Mouse (Mus musculus): ENCODE measurements around the gene Atad3a.
"Not testable (repeated sequence)": the region's sequence is repeated elsewhere in the genome, so short reads cannot be mapped to it uniquely, and the experiment has no call there.

The Atad3a gene

DNA sequence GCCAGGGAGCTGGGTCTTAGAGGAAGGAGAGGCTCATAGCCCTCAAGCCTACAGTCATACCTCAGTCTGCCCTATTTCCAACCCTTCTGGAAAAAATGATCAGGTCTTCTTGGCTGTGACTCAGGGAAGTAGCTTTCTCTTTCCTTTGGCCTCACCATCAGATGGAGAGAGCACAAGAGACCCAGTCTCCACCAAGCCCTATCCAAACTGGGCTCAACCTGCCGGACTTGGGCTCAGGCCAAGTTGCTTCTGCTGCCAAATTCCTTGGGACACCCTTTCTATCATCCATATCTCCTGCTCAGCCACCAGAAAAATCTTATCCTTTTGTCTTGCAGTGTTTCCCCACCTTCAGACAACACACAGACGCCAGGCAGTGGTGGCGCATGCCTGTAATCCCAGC lies 15.0 kb upstream of the Atad3a start:
- no peak for ATAC-seq (ENCODE audit: insufficient number of reproducible peaks, low FRiP score, low TSS enrichment)

DNA sequence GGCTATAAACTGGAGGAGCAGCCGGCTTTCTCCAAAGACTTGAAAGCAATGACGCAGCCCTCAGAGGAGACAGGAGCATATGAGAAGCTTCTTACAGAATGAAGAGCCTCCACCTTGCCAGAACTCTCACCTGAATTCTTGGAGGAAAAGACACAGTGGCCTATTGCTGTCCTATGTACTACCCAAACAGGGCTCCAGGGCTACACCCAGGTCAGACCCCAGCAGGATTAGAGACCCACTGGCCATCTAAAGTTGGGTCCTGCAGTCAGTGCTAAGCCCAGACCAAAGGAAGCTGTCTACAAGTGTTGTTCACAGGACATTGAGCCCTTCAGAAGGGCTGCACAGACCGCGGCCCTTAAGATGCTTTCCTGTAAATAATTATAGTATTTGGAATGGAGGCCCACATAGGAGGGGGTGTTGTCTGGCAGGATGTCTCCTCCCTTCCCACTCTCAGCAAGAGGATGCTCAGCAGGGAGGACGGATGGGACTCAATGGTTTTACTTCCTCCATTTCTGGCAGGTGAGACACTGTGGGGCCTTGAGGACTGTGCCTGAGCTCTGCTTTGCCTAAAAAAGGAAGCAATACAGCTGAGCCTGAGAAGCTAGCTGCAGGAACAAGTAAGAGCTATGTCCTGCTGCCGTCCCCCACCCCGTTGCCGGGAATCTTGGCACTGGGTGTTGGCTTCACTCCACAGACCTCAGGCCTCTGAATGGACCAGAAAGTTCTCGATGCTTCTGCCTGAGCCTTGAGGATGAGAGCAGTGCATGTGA lies 14.3 kb upstream of the Atad3a start:
- ATAC-seq (ENCODE audit: insufficient number of reproducible peaks, low FRiP score, low TSS enrichment) = no peak

DNA sequence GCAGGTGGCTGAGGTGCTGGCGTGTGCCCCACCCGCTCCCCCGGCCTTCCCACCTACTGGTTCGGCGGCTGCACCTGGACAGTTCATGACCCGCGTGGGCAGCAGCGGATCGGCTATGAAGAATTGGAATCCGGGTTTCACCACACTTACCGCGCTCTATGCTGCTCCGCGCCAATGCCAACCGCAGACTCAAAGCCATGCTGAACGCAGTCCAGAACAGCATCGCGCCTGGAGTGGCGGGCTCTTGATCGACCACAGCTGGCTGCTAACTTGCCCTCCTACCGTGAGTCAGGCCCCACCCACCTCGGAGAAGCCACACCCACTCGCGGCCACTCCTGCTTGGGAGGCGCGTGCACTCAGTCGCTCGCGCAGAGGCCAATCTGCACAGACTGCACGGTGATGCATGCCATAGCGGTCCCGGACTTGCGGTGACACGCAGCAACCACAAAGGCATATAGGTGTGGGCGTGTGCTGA lies 13.4 kb upstream of the Atad3a start, which contains the start of gene Vwa1:
Vwa1 (minus strand) TSS at position 419 of the 475 bp plus-strand sequence.
- peak; percentile 54; the same call in 1 of the 2 replicates for ATAC-seq (ENCODE audit: insufficient number of reproducible peaks, low FRiP score, low TSS enrichment)

DNA sequence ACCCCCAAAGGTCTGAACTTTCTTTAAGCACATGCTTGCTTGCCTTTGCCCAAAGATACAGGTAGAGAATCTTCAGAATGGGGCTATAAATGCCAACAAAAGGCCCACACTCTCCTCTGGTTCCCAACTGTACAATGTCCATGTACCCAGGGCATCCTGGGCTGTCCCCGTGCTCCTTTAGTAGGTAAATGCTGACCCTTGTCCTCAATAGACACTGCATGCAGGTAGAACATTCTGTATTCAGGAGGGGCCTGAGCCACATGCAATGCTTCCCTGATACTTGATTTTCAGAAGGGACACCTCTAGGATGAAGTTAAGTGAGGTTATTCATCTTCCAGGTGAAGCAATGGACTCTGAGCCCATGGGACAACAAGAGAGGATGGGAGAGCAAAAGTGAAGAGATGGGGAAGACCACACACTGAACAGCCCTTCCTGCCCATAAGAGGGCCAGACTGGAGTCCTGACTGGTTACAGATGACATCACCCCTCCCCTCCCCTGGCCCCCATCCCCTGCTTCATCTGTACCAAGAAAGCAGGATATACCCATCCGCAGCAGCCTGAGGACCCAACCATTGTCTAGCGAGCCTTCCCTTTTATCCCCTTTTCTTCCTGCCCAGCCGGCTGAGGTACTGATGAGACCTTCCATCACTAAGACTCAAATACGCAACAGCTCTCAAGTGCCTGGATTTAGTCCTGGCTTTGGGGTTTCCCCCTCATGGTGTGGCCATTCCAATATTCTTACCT lies 12.6 kb upstream of the Atad3a start:
- no peak for ATAC-seq (ENCODE audit: insufficient number of reproducible peaks, low FRiP score, low TSS enrichment)

DNA sequence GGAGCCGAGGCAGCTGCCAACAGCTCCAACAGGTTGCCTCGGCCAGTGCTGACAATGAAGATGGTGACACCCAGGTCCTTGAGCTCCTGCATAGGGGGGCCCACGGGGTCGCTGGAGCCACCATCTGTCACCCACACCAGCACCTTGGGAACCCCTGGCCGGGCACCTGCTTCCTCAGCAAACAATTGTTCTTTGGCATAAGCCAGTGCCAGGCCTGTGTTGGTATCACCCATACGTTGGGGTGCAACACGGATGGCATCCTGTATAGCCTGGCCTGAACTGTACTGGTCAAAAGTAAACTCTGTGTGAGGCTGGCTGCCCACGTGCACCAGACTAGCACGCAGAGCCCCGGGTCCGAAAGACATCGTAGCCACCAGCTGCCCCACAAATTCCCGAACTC lies 11.9 kb upstream of the Atad3a start:
- no peak for ATAC-seq (ENCODE audit: insufficient number of reproducible peaks, low FRiP score, low TSS enrichment)

DNA sequence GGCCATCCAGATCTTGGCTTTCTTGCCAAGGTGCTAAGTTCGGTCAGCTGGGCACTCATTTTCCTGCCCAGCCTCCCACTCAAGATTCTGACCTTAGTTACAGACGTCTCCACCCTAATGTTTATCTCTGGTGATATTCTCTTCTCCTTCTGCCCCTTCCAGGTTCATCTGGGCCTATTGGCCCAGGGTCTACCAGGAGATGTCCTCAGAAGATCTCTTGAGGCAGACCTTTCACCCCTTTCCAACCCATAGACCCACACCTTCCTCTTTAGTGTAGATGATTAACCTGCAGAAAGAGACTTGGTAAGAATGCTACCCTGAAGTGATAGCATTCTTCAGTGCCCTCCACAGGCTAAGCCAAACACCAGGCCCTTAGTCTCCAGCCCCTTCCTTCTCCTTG lies 10.8 kb upstream of the Atad3a start:
- no peak for ATAC-seq (ENCODE audit: insufficient number of reproducible peaks, low FRiP score, low TSS enrichment)

DNA sequence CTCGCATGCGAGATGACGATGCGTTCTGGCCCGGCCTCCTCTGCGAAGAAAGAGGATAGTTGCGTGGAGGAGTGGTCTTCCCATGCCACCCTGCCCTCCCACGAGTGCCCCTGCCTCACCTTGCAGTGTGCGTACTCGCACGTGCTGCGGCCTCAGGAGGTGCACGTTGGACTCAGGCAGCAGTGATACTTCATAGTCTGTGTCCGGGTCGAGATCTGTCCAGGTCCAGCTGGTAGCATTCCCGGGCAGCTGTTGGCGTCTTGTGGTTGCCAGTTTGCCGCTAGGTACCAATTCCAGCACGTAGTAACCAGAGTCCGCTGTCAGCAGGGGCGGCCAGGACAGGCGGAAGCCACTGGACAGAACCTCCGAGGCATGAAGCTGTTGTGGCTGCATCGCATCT lies 9.7 kb upstream of the Atad3a start:
- no peak; the same call in 1 of the 2 replicates for ATAC-seq (ENCODE audit: insufficient number of reproducible peaks, low FRiP score, low TSS enrichment)

DNA sequence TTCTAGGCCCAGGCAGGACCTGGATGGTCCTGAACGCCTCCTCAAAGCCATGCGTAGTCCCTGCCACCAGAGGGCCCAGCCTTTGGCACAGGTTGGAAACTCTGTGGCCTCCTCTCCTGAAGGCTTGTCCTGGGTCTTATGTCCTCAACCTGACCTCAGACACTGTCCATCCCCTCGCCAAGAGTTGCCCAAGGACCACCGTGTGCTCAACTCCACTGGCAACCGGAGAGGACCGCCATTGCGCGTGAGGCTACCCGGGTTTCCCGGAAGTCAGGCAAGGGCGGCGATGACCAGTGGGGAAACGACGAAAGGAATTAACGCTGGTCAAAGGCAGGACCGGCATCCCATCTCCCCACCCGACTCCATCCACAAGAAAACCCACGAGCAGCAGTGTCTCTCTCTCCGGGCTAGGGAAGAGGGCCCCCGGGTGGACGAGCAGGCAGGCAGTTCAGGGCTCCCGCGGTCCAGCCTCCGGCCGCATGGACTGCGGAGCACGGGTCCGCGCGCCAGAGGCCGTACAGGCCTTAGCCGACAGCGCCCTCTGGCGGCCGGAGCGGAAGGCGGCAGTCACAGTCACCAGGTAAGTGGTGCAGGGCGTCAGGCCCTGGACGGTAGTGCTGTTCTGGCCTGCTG lies 9.1 kb upstream of the Atad3a start:
- ATAC-seq (ENCODE audit: insufficient number of reproducible peaks, low FRiP score, low TSS enrichment) = peak; percentile 75

DNA sequence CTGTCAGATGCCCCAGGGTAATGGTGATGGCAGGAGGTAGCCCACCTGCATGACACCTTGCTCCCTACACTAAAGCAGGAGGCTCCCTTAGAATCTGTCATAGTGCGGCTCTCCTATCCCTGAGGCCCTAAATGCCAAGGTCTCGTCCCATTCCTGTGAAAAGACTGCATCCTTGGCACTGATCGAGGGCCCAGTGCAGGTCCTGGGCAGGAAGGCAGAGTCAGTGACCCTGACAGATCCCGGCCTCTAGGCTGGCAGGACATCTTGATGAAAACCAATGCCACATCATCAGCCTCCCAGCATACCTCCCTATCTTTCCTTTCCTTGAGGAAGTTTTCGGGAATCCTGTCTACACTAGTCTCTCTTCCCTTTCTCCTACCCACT lies 8.6 kb upstream of the Atad3a start:
- no peak for ATAC-seq (ENCODE audit: insufficient number of reproducible peaks, low FRiP score, low TSS enrichment)

DNA sequence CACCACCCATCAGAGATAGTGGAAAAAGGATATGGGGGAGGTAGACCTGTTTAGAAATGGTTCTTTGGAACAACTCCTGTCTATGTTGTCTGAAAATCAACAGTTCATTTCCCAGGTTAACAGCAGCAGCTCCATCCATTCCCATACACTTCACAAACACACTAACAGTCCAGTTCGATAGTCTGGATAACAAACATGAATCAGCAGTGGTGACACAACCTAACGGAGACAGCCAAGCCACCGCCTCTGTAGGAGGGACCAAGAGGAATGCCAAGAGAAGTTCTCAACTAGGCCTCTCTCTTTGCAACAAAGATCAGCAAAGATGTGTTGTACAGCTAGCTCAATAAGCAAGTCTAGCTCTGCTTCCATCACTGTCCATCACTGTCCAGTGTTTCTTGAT lies 1.5 kb upstream of the Atad3a start:
- no peak for ATAC-seq (ENCODE audit: insufficient number of reproducible peaks, low FRiP score, low TSS enrichment)

DNA sequence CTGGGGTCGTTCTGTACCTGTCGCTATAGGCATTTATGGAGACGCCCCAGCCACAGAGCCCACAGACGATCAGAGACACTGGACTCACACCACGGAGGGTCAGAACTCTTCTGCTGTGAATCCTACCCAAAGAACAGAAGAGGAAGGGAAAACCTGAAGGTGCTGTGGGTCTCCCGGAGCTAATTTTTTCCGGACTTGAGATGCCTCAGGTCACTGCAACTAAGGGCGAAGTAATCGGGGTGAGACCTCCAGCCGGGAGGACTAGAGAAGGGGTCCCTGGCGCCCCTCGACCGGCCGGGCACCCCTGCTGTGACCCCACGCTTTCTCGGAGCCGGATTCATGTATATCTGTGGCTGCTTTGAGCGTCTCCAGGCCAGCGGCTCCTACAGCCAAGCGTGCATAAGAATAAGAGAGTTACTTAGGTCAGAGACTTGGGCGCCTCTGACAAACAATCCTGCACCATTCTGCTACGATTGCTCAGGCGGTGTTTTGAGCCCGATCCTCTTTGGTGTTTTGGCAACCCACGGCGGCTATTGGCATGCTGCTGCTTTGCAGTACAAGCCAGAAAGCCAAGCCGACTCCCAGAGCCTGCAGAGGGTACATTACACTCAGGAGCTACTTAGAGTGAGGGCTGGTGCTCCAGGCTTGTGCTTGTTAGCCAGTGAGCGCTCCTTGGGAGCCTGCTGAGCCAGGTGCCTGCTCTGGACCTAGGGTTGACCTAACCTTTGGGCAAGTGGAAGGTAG lies 635 bp upstream of the Atad3a start:
- no peak for ATAC-seq (ENCODE audit: insufficient number of reproducible peaks, low FRiP score, low TSS enrichment)

DNA sequence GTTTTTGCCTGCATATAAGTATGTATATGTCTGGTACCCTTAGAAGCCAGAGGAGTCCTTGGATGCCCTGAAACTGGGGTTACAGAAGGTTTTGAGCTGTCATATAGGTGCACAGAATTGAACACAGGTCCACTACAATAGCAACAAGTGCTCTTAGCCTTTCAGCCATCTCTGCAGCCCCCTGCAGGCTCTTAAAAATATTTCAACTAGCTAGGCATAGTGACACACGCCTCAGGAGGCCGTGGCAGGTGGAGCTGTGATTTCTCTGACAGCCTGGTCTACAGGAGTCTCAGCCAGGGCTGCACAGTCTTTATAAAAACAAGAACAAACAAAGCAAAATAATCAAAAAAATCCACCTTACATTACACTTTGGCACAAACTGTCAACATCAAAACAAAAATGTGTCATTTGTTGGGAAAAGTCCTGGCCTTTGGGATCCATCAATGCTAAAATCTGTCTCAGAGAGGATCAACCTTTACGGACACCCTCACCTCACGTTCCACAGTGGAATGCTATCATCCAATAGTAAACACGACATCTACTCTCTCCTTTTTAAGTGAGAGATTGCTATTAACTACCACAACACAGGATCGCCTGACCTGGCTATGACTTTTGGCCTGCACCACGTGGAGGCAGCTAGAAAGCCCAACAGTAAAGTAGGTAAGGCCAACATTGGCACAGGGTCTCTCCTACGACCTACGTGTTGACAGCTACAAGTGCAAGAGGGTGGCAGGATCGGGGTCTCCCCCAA lies 856 bp downstream of the Atad3a start:
- no peak for ATAC-seq (ENCODE audit: insufficient number of reproducible peaks, low FRiP score, low TSS enrichment)

DNA sequence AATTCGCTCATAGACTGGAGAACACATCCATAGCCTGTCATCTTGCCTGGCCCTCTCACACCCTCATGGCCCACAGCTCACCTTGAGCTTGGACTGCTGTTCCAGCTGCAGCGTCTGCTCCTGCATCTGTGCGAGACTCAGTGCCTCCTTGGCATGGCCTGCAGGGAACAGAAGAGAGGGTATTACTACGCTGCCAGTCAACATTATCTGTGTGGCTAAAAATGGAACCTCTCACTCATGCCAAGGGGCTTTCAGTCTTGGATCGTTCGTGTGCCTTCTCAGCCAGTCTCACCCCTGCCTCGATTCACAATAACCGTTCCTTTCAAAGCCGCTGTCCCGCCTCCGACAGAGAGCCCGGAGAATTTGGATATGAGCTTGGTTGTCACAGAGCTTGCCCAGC lies 3.9 kb downstream of the Atad3a start:
- ATAC-seq (ENCODE audit: insufficient number of reproducible peaks, low FRiP score, low TSS enrichment) = no peak

DNA sequence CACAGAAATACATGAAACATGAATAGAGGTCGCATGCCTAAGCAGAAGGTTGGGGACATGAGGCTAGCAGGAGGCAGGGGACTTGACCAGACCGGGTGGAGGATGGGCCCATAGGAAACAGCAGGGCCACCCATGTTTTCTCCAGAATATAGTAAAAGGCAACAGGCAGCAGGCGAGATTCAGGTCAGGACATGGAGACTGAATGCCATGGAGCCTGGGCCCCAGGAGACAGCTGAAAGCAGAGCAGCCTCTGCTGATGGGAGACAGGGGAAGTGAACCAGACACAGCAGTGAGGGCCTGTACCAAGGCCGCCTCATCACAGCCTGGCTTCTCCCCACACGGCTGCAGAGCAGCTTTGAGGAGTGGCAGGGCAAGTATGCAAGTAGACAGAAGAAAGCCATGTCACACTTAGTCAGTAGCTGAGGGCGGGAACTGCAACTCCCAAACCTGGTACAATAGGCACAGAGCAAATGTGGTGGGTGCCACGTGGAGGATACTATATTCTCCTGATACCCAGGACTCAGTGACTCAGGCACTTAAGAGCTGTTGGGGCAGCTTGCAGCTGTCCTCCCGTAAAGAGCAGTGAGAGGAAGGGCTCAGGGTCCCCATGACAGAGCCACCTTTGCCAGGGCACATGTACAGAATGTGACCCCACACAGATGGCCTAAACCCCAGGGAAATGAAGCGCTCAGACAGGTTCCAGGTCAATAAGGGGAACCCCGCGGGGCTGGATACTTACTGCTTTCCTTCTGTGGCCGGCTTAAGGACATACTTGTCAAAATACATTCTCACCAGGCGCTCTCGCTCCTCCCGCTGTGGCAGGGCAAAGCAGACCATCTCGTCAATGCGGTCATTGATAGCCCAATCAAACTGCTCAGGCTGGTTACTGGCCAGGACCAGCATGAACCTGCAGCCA lies 14.1 kb downstream of the Atad3a start:
- peak; percentile 33; the same call in 1 of the 2 replicates for ATAC-seq (ENCODE audit: insufficient number of reproducible peaks, low FRiP score, low TSS enrichment)

DNA sequence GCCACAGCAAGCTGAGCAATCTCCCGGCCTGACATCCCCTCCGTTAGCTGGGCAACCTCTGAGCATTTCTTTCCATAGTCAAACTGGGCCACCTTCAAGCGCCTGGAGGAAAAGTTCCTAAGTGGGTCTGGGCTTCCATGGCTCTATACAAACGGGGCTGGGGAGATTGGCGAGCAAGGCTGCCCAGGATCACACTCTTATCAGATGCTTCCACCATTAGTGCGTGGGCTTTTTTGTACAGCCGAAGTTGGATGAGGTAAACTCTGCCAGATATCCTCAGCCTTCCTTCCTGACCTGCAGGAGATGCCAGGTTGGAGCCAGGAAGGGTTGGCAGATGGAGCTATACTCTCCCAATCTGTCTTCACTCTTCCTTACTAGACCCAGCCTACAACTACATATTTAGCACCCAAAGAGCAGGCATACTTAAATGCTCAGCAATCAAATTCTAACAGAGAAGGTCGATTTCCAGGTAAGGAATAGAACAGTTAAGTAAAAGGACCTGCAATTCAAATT lies 14.8 kb downstream of the Atad3a start:
- ATAC-seq (ENCODE audit: insufficient number of reproducible peaks, low FRiP score, low TSS enrichment) = peak; percentile 62; the same call in 1 of the 2 replicates

DNA sequence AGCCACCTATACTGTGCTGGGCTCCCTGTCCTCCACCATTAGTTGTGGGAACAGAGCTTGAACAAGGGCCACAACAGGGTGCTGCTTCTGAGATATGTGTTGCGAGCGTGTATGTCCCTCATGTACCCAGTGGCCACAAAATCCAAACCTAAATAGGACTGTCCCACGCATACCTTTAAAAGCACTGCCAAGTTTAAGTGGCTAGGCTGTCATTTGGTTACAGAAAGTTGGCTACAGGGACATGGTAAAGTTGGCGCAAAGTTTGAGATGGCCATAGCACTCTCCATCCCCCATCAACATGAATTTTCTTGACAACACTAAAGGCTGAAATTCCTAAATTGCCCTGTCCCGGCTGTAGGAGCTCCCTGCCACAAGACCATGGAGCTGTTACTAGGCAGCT lies 15.8 kb downstream of the Atad3a start:
- ATAC-seq (ENCODE audit: insufficient number of reproducible peaks, low FRiP score, low TSS enrichment) = no peak

DNA sequence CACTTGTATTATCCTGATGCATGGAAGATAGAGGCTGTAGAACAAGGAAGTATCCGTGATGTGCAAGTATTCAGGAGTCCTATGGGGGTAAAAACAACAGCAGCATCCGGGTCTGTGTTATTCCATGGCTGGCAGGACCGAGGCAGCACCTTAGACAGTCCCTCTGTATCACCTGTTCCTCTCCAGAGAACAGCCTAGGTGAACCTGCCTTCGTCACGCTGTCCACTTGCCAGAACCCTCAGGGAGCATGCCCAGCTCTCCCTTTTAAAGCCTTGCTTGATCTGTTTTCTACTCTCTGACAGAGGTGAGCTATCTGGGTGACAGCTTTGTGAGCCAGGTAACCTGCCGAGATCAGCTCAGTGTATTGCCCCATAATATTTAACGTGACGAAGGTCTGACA lies 16.4 kb downstream of the Atad3a start:
- no peak for ATAC-seq (ENCODE audit: insufficient number of reproducible peaks, low FRiP score, low TSS enrichment)

DNA sequence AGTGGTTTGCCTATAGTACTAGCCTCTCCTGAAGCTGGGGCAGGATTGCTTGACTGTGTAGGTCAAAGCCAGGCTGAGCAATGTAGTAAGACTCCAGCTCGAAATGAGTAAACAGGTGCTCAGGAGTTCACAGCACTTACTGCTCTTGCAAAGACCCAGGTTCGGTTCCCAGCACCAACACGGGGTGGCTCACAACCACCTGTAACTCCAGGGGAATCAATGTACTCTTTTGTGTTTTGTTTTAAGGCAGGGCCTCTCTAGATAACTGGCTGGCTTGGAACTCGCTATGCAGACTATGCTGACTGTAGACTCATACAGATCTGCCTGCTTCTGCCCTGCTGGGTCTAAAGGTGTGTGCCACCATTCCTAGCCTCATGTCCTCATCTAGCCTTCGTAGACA lies 18.2 kb downstream of the Atad3a start:
- no peak for ATAC-seq (ENCODE audit: insufficient number of reproducible peaks, low FRiP score, low TSS enrichment)

DNA sequence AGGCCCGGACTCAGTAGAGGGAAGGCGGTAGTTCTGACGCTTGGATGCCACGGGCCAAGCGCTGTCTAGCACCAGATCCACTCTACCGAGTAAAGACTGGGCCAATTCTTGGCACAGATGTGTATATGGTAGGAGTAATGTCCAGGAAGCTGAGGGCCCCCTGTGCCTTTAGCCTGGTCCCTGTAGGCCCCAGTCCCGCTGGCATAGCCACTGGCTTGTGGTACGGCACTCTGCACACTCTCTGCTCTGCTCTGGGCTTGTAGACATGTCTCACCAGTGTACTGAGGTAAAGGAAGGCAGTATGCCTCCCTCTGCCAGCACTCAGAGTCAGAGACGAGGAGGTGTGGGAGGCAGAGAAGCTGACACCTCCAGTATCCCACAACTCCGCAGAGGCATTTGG lies 20.2 kb downstream of the Atad3a start:
- not testable (repeated sequence) for ATAC-seq (ENCODE audit: insufficient number of reproducible peaks, low FRiP score, low TSS enrichment)

Measured in cerebellum, adult (tissue).